Mouse (Mus musculus) thymus, adult 2 months (tissue): ENCODE data around the gene Psmd3. TPM values are rescaled to one million over a fixed set of nuclear protein-coding genes. Genes with fewer than 3 reads are reported as not detected.

ENCODE experiments used
- DNase-seq: peaks from one replicate; pipeline ENCODE4 v3.0.0; 2021
- H3K27ac ChIP-seq: fragments of 200-500 bp; 2 replicates; pipeline ENCODE4 v1.5.1; 2012; ENCODE audit warnings: low read length, control low read depth; ENCODE audit not compliant: control insufficient read depth, insufficient read depth
- H3K27me3 ChIP-seq: fragments of 200-500 bp; 2 replicates; pipeline ENCODE4 v1.6.1; 2012; ENCODE audit warnings: mild to moderate bottlenecking, low read length, moderate library complexity, mixed read lengths; ENCODE audit not compliant: control insufficient read depth, insufficient read depth
- H3K36me3 ChIP-seq: fragments of 200-500 bp; 2 replicates; pipeline ENCODE4 v1.6.1; 2012; ENCODE audit warnings: mild to moderate bottlenecking, low read length, moderate library complexity; ENCODE audit not compliant: control insufficient read depth, insufficient read depth
- H3K4me1 ChIP-seq: fragments of 200-500 bp; replicated peaks from 2 replicates; pipeline ENCODE4 v1.6.1; 2012; ENCODE audit warnings: low read length; ENCODE audit not compliant: control insufficient read depth, insufficient read depth
- H3K4me3 ChIP-seq: fragments of 200-500 bp; 2 replicates; pipeline ENCODE4 v1.5.1; 2012; ENCODE audit warnings: mild to moderate bottlenecking, low read length, control low read depth, moderate library complexity; ENCODE audit not compliant: control insufficient read depth, insufficient read depth
- CTCF ChIP-seq: fragments of 200-500 bp; IDR thresholded peaks from 2 replicates; pipeline ENCODE4 v1.5.1; 2012; ENCODE audit warnings: mild to moderate bottlenecking, control low read depth, low read length, moderate library complexity, borderline replicate concordance; ENCODE audit not compliant: control insufficient read depth, poor library complexity, insufficient read depth; ENCODE audit errors: extremely low read depth
- POLR2A ChIP-seq: fragments of 200-500 bp; IDR thresholded peaks from 2 replicates; pipeline ENCODE4 v1.6.1; 2012; ENCODE audit warnings: mild to moderate bottlenecking, low read length, control low read depth, moderate library complexity; ENCODE audit not compliant: control insufficient read depth, poor library complexity, insufficient read depth; ENCODE audit errors: extremely low read depth
- WGBS: fragments of 180-500 bp; shearing (Covaris S2); methylation state at CpG from one replicate; pipeline ENCODE4 v1.1.7; 2018; 5-methylcytosine and 5-hydroxymethylcytosine counted together
- polyA plus RNA-seq: library from polyadenylated mRNA; depleted of rRNA; stranded (reverse); fragments of >200 nt; gene quantifications from 2 replicates; pipeline ENCODE4 v1.2.3, GENCODE M21; 2012

Gene Psmd3
- polyA plus RNA-seq, 1 experiment = 293 TPM

DNA sequence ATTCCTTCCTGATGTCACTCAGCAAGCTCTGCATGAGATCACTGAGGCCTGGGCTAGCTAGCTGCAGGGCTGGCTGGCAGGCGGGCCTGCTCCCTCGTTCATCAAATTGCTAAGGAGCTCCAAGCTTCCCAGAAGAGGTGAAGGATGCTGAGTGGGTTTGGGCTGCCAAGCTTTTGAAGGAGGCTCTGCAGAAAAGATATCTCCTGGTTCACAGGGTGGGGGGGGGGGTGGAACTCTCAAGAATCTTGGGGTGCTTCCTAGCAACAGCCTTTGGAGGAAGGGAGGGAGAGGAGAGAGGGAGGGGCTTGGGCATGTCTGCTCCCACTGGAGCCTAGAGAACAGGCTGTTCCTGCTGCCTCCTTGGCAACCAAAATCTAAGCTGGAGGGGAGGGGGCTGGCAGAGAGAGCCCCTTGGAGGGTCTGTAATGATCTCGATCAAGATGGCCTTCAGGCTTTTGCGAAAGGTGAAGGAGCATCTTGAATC, 56.1 kb downstream of the Psmd3 start:
- WGBS = 89% methylated on average over 4 of the region's 4 CpGs

DNA sequence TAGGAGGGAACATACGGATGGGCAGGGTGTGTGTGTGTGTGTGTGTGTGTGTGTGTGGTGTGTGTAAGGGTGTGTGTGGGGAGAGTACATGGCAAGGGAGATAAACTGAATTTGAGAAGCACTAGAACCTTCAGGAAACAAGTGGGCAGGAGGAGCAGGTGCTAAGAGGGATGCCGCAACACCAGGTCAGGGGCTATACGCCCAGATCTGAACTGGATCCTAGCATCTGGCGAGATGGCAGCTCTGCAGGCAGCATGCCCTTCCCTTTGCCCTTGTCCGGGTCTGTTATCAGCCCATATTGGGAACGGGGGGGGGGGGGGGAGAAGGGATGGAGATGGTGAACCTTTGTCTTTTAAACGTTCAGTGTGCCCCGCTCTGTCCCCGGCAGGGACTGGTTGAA, 56.6 kb downstream of the Psmd3 start:
- TF ChIP-seq CTCF (no peak), POLR2A (no peak)
- Histone ChIP-seq H3K4me3 (no peak overlapping the region), H3K27me3 (no peaks in the 10 kb centered on the region), H3K27ac (no peak overlapping the region), H3K36me3 (no peaks in the 10 kb centered on the region), H3K4me1 (peaks cover 25% of the 10 kb centered on the region)
- no peak for DNase-seq
- WGBS = 88% methylated on average over 9 of the region's 9 CpGs

More for the DNA sequence above, 56.1 kb downstream of the Psmd3 start:
- Histone ChIP-seq H3K27ac (no peak overlapping the region), H3K4me1 (peaks cover 22% of the 10 kb centered on the region), H3K27me3 (no peaks in the 10 kb centered on the region), H3K4me3 (no peak overlapping the region), H3K36me3 (no peaks in the 10 kb centered on the region)
- TF ChIP-seq POLR2A (no peak), CTCF (no peak)
- DNase-seq = no peak

GRCm38 (mm10) chr11:98740026-98740392, 57.7 kb downstream of the Psmd3 start:
- Histone ChIP-seq H3K27ac (no peak overlapping the region), H3K4me3 (no peak overlapping the region), H3K4me1 (peaks cover 36% of the 10 kb centered on the region), H3K27me3 (no peaks in the 10 kb centered on the region), H3K36me3 (no peaks in the 10 kb centered on the region)
- 55% methylated on average over 8 of the region's 8 CpGs for WGBS
- no peak for DNase-seq
- TF ChIP-seq POLR2A (no peak), CTCF (no peak)

- TF ChIP-seq CTCF (no peak; the same call in 1 of the 2 replicates), POLR2A (no peak)
- H3K4me1 ChIP-seq = peaks cover 36% of the 10 kb centered on the region
- WGBS = 2% methylated on average over 22 of the region's 22 CpGs
- no peaks in the 10 kb centered on the region for H3K27me3 ChIP-seq
- H3K4me3 ChIP-seq = peak within 1 kb of the TSS; percentile 49
- no peaks in the 10 kb centered on the region for H3K36me3 ChIP-seq
- no peak for DNase-seq
- H3K27ac ChIP-seq = no peak within 1 kb of the TSS
Measured at GRCm38 (mm10) chr11:98740393-98741050, 58.2 kb downstream of the Psmd3 start, which contains the start of gene Thra. Gene Thra (plus strand): TSS chr11:98740638.

GRCm38 (mm10) chr11:98741051-98741620, 58.8 kb downstream of the Psmd3 start:
- H3K27ac ChIP-seq = no peak overlapping the region
- H3K4me1 ChIP-seq = peaks cover 41% of the 10 kb centered on the region
- no peaks in the 10 kb centered on the region for H3K36me3 ChIP-seq
- DNase-seq = no peak
- H3K4me3 ChIP-seq = peak overlapping the region; percentile 49
- H3K27me3 ChIP-seq = no peaks in the 10 kb centered on the region
- WGBS = 1% methylated on average over 17 of the region's 17 CpGs
- TF ChIP-seq CTCF = no peak
- TF ChIP-seq POLR2A = no peak

DNA sequence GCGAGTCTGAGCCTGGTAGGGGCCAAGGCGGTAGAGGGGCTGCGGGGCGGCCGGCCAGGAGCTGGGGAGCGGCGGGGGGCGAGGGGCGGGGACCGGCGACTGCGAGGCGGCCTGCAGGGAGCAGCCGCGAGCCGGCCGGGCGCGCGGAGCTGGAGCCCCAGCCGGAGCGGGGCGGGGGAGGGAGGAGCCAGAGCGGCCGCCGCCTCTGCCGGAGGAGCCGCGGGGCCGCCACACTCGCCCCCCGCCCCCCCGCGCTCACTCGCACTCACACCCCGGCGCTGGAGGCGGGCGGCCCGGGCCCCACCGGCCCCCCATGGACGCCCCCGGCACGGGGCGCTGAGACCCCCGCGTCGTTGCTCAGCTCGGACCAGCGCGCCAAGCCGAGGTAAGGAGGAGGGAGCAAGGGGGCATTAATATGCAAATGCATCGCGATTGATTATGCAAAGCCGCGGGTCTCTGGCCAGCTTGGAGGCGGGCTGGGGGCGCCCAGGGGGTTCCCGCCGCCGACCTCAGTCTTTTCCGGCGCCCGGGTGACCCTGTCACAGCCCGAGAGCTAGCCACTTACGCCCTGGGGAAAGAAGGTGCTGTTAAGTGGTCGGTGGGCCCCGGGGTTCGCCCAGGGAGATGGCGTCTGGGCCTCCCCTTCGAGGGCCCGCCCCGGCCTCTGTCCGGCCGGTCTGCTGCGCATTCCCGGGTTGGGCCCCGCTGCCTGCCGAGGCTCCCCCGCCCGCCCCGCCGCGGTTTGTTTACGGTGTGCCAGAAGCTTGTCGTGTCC, 59.5 kb downstream of the Psmd3 start:
- Histone ChIP-seq H3K4me1 (peaks cover 48% of the 10 kb centered on the region), H3K4me3 (peak overlapping the region; percentile 62), H3K27me3 (no peaks in the 10 kb centered on the region), H3K36me3 (no peaks in the 10 kb centered on the region), H3K27ac (no peak overlapping the region)
- TF ChIP-seq CTCF = 0 out of 2 replicates have a peak, but pooled peaks have one; percentile 22
- TF ChIP-seq POLR2A = no peak
- under 1% methylated on average over 68 of the region's 86 CpGs for WGBS
- peak; percentile 82 for DNase-seq
